Mouse (Mus musculus): ENCODE data around the gene Angptl2. TPM values are rescaled to one million over a fixed set of nuclear protein-coding genes. Genes with fewer than 3 reads are reported as not detected.
"Not testable (repeated sequence)": the region's sequence is repeated elsewhere in the genome, so short reads cannot be mapped to it uniquely, and the experiment has no call there.

Gene Angptl2
- total RNA-seq, 2 experiments from 2014 or later, result 0.74 to 2.4 TPM

GRCm38 (mm10) chr2:33200368-33201068, 15.4 kb upstream of the Angptl2 start:
- no peak for ATAC-seq (replicated peaks; ENCODE audit: poor library complexity)

DNA sequence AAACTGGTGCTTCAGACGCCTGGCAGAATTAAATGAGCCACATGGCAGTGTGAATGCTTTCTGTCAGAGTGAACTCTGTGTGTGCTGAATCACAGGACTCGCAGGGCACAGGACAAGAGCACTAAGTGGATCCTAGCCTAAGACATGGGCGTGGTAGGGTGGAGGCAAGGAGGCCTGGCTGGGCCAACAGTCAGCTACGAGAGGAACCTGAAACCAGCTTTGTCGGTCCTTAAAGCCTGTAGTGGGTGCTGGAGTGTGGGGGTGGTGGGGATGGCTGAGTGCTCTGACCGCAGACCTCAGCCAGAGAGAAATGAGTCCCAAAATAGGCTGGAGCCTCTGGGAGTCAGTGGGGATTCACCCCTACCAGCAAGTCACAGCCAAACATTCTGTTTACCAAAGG, 12.6 kb upstream of the Angptl2 start:
- ATAC-seq (replicated peaks; ENCODE audit: poor library complexity), result peak; percentile 83

- ATAC-seq (replicated peaks; ENCODE audit: poor library complexity), result no peak
Measured at GRCm38 (mm10) chr2:33204980-33205379, 10.9 kb upstream of the Angptl2 start.

DNA sequence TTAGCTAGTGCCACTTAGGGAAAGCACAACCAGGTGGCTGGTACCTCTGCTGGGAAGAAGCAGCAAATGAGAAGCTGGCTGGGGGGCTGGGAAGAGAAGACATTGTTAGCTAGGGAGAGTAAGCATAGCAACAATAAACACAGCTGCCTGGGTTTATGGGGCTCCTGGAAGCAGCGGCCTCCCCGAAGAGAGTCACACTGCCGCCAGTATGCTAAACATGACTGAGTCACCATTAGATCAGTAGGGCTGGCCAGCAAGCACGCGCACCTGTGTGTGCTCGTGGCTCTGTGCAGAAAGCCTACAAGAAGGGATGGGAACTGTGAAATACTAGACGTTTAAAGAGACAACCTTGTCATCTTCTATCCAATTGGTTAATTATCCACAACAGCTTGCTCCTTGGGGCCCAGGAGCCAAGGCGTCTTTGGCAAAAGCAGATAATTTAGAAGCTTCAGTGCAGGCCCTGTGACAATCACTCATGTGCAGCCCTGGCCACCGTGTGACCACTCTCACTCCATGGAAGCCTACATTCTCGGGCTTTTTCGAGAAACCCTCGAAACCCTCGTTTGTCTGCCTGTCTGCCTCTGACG, 9.8 kb upstream of the Angptl2 start:
- no peak for ATAC-seq (replicated peaks; ENCODE audit: poor library complexity)

DNA sequence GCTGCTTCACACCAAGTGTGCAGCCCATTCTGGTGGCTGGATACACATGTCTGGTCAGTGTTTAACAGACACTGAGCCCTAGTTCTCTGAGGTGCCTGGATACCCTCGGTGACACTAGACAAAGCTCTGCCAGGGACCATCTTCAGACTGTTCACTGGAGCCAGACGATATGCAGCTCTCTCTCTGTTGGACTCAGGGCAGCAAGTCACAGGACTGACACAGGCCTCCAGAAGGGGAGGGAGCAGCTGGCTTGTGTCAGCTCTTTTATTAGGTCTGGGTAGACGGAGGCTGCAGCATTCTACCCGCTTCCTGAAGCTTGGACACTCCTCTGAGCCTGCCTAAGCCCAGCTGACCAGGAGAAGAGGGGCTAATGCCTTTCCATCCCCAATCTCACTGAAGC, 8.8 kb upstream of the Angptl2 start:
- no peak for ATAC-seq (replicated peaks; ENCODE audit: poor library complexity)

DNA sequence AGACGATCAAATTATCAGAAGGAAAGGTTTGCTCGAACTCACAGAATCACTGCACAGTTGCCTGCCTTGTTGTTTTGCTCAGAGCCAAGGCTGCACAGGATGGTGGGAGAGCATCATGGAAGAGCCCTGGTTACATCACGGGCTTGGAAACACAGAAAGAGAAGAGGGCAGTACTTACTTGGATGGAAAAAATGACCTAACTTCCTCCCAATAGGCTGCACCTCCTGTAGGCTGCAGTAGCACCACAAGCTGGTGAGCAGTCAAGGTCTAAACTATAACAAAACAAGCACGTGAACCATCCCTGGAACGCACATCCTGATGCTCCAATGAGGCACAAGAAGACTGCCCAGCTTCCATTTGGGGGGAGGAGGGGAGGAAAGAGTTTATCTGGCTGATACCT, 7.7 kb upstream of the Angptl2 start:
- no peak for ATAC-seq (replicated peaks; ENCODE audit: poor library complexity)

GRCm38 (mm10) chr2:33210841-33211240, 5.0 kb upstream of the Angptl2 start:
- ATAC-seq (replicated peaks; ENCODE audit: poor library complexity), result no peak

- ATAC-seq (replicated peaks; ENCODE audit: poor library complexity), result not testable (repeated sequence)
Measured at GRCm38 (mm10) chr2:33211263-33211662, 4.6 kb upstream of the Angptl2 start.

GRCm38 (mm10) chr2:33215177-33215699, 631 bp upstream of the Angptl2 start:
- 0 out of 2 replicates have a peak, but pooled peaks have one; percentile 2 for ATAC-seq (replicated peaks; ENCODE audit: poor library complexity)

- ATAC-seq (replicated peaks; ENCODE audit: poor library complexity), result no peak
Measured at GRCm38 (mm10) chr2:33216645-33217424, 966 bp downstream of the Angptl2 start.

- no peak for ATAC-seq (replicated peaks; ENCODE audit: poor library complexity)
Measured at GRCm38 (mm10) chr2:33217425-33217794, 1.5 kb downstream of the Angptl2 start.

- no peak for ATAC-seq (replicated peaks; ENCODE audit: poor library complexity)
Measured at GRCm38 (mm10) chr2:33218903-33219625, 3.2 kb downstream of the Angptl2 start.

DNA sequence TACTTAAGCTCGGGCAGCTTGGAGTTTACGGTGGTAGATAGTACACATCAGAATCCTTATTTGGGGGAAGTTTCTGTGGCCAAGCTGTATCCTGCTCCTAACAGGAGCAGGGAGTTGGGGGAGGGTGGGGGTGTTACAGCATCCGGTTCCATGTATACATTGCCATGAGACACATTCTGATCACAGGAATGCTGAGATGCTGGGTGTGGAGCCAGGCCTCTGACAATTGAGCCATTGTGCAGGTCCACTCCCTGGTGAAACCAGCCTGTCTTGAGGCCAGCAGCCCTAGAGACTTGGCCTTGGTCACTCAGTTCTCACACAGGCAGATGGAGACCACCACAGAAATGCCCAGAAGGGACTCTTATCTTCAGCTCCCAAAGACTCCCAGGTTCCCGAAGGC, 3.8 kb downstream of the Angptl2 start:
- no peak for ATAC-seq (replicated peaks; ENCODE audit: poor library complexity)

GRCm38 (mm10) chr2:33220246-33220645, 4.4 kb downstream of the Angptl2 start:
- no peak for ATAC-seq (replicated peaks; ENCODE audit: poor library complexity)

GRCm38 (mm10) chr2:33220674-33221338, 4.9 kb downstream of the Angptl2 start:
- no peak for ATAC-seq (replicated peaks; ENCODE audit: poor library complexity)

GRCm38 (mm10) chr2:33221339-33221900, 5.6 kb downstream of the Angptl2 start:
- peak; percentile 86 for ATAC-seq (replicated peaks; ENCODE audit: poor library complexity)

- ATAC-seq (replicated peaks; ENCODE audit: poor library complexity), result no peak
Measured at GRCm38 (mm10) chr2:33222480-33222879, 6.6 kb downstream of the Angptl2 start.

DNA sequence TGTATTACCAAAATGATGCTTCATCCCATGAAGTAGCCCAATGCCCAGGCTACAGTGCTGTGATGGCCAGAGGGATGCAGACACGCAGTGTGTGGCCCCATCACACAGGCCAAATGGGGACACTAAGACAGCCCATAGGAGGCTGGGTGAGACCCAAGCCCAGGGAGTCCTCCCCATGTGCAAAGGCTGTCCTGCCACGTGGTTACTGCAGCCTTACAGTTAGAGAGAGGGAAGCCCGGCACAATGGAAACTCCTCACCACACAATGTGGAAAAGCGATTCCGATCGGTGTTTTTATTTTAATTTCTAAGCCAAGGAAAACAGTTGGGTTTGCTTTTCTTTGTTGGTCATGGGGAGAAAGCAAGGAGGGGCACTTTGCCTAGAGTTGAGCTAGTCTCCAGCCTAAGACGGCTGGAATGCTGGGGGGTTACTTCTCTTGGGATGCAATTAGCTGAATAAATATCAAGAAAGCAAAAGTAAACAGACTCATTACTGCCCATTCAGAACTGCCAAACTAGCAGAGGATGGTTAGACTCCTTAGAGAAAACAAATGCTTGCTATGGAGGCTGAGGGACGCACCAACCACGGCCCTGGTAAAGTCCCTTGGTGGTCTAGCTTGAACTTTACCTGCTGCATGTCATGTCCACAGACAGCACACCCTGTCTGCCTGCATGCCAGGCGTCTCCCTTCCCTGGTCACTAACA, 7.9 kb downstream of the Angptl2 start:
- no peak for ATAC-seq (replicated peaks; ENCODE audit: poor library complexity)

GRCm38 (mm10) chr2:33225921-33226320, 10.1 kb downstream of the Angptl2 start:
- no peak for ATAC-seq (replicated peaks; ENCODE audit: poor library complexity)

DNA sequence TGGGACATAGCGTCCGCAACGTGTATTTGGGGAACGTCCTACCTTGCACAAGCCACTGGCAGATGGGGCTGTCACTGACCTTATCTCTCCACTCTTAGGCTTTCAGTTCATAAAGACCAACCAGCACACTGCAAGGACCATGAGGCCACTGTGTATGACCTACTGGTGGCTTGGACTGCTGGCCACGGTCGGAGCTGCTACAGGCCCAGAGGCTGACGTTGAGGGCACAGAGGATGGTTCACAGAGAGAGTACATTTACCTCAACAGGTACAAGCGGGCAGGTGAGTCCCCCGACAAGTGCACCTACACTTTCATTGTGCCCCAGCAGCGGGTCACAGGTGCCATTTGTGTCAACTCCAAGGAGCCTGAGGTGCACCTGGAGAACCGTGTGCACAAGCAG, 12.2 kb downstream of the Angptl2 start:
- ATAC-seq (replicated peaks; ENCODE audit: poor library complexity), result no peak
